Mouse (Mus musculus) heart, adult 9 months (tissue): ENCODE measurements at regions not wholly inside any gene's neighbourhood (a gene's known extent, or its start where the extent isn't known, plus 50 kb on each side); places are given as distances from the start of the nearest gene placed in this dataset.
A peak's percentile ranks its signal among the peaks of the same experiment; 100 is the strongest.

Experiments
- DNase-seq, 2 experiments: peaks; one replicate each; pipeline ENCODE4 v3.0.0; 2022; ENCODE audit warnings: low spot score in 2 of 2

GRCm38 (mm10) chr19:36229941-36230340, 110.0 kb upstream of the Ankrd1 start:
- peak in 1 of 2 experiments; percentile 11 for DNase-seq

DNA sequence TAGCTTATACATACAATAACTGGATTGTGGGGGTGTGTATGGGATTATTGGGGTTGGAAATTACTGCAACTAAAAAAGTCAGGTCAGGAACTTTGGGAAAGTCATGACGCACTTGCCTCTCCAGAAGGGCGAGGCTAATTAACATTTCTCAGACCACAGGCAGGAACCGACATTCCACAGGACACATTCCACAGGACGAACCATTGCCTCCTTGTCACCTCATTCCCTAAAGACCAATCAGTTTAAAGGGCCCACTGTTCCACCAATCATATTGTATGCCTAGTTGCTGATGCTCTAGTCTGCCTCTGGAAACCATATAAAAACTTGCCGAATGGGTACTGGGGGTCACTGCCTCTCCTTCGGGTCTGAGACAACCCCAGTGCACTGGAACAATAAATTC, 113.0 kb upstream of the Pcgf5 start:
- no peak for DNase-seq

- DNase-seq, result no peak
Measured at GRCm38 (mm10) chr19:36236576-36237345, 111.3 kb upstream of the Pcgf5 start.

DNA sequence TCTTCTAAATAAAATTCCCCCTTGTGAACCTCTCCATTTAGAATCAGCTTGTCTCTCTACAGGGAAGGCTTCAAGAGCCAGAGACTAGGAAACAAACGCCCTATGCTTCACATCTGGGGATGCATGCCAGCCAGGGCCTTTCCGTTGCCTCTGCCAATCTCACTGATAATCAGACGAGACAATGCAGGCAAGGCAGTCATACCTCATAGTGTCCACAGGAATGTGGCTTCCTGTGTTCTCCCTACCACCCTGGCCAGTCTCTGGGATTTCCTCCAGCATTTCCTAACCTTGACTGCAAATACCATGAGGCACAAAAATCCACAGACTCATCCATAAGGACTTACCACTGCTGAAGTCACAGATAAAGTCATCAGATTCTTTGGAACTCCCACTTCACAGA, 110.4 kb upstream of the Pcgf5 start:
- DNase-seq, result no peak

- no peak for DNase-seq
Measured at GRCm38 (mm10) chr19:36238536-36238935, 109.6 kb upstream of the Pcgf5 start.

DNA sequence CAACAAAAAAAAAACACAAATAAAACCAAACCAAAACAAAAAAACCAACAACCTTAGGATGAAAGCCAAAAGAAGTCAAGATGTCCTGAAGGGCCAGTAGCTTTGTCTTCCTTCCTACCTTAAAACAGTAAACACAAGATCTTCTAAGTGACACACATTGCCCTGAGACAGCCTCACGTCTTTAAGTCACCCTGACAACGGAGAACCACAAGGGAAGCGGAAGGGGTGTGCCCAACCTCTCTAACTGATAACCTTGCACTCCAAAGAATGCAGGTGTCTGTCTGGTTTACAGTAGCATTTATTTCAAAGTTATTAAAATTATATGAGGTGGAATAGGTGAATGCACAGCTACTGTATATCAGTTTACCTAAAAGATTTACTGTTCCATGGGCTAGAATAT, 105.7 kb upstream of the Pcgf5 start:
- no peak for DNase-seq

- no peak for DNase-seq
Measured at GRCm38 (mm10) chr19:36242946-36243345, 105.2 kb upstream of the Pcgf5 start.

DNA sequence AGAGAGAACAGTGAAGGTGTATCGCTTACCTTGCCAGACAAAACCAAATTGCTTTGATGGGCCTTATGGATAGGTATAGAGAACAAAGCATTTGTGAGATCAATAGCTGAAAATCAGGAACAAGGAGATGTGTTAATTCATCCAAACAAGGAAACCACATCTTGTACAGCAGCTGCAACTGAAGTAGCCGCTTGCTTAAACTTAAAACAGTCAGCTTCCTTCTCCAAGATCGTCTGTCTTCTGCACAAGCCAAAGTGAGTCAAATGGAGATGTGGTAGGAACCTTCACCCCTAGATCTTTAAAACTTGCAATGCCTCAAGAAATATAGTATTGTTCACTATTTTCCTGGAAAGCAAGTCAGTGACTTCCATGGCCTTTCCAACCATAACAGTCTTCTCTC, 95.6 kb upstream of the Pcgf5 start:
- DNase-seq, result no peak

GRCm38 (mm10) chr19:36257748-36258538, 90.2 kb upstream of the Pcgf5 start:
- DNase-seq, result peak; percentile 76 to 82

- no peak for DNase-seq
Measured at GRCm38 (mm10) chr19:36261819-36262218, 86.3 kb upstream of the Pcgf5 start.

- DNase-seq, result peak; percentile 10 to 50
Measured at GRCm38 (mm10) chr19:36263923-36264322, 84.2 kb upstream of the Pcgf5 start.

DNA sequence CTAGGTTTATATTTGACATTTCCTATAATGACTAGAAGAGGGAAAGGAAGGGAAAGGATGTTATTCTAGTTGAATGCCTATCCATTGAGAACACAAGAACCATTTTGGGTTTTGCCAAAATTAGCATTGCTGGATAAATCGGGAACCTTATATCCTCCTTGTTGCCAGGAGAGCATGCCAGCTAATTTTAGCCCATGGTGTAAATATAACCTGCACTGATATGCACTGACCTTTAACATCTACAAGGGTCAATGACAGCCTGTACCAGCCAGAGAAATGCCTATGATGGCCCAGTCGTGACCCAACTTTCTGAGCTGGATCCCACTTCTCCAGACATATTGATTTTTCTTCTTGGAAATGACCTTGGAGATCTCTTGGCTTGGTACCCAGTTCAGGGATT, 83.7 kb upstream of the Pcgf5 start:
- DNase-seq, result peak; percentile 63 to 77

DNA sequence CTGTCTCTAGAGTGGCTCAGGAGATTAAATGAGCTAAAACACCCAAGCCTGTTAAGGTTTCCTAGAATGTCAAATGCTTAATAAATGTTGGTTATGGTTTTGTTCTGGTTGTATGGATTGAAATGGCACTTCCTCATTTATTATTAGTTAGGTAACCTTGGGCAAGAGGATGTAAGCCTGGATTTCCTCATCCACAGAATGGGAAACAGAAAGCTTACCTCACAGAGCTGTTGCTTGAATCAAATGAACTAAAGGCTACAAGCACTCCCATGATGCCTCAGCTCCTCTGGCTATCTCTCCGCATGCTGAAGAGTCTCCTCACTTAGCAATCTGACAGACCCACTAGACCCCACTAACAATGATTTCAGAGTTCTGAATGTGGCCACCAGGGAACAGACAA, 82.8 kb upstream of the Pcgf5 start:
- no peak for DNase-seq

DNA sequence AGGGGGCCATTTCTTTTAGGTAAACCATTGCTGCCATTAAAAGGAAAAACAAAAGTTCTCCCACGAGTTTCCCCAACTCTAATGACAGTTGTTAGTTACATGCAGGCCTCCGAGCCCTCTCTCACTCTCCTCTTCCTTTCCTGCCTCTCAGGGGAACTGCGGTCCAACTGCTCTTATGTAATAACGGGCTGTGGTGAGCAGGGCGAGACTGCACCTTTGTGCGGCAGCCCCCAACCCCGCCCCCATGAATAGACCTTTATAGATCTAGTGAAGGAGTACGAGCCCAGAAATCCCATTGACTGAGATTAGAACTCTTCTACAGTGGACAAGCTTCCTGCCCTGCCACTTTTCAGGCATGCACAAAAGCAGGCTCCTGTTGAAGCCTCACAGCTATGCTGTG, 81.8 kb upstream of the Pcgf5 start:
- DNase-seq, result no peak

DNA sequence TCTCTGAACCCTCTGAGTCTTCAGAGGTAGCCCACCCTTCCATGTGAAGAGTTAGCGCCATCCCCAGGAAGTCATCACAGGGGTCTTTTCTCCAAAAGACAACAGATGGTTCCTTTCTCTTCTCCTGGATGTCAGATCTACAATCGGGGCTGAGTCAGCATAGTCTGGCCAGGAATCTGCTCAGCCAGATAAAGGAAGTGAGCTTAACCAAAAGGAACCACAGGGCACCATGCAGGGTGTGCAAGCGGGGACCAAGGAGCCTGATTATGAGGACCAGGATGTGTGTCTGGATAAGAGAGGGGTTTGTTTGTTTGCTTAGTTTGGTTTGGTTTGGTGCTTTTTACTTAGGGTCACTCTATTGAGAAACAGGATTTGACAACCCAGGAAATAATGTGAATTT, 74.6 kb upstream of the Pcgf5 start:
- no peak for DNase-seq

- no peak for DNase-seq
Measured at GRCm38 (mm10) chr19:36285465-36285864, 62.6 kb upstream of the Pcgf5 start.

DNA sequence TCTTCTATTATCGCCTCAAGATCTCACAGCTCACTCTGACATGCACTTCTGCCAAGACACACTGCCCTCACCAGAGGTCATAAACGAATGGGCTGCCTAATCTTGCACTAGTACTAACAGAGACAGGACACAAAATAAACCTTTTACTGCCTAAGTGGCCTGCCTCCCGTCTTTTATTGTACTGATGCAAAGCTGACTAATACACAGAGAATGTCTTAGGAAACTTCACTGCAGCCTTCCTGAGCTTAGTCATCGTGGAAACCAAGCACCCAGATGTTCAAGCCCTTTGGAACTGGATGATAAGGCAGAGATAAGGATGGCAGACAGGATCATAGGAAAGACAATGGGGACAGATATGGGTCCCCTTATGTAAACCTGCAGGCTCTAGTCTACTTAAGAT, 57.3 kb upstream of the Pcgf5 start:
- DNase-seq, result no peak

GRCm38 (mm10) chr19:36293177-36293969, 54.7 kb upstream of the Pcgf5 start:
- DNase-seq, result no peak
